Mouse (Mus musculus) right cerebral cortex, postnatal 4 days (tissue): ENCODE measurements around the gene Ak8.

Source experiments
- DNase-seq: peaks from one replicate; pipeline ENCODE4 v3.0.0-alpha.2; 2022

Gene Ak8

DNA sequence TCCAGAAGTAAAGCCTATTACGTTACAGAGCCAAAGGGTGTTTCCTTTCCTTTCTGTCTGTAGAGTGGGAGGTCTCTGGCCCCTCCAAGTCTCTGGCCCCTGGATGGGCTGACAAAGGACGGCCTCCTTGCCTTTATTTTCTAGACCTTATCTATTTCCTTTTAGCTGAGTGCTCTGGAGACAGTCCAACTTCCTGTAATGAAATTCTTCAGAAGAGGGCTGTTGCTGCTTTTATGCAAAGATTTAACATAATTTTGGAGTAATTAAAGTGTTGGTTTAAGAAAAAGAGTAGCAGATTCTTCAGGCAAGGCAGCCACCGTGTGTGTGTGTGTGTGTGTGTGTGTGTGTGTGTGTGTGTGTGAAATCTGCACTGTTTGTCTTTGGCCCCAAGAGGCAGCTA lies 98.4 kb downstream of the Ak8 start:
- DNase-seq, result peak; percentile 34

- DNase-seq, result no peak
Observed at GRCm38 (mm10) chr2:28799575-28799974, 99.6 kb downstream of the Ak8 start.

DNA sequence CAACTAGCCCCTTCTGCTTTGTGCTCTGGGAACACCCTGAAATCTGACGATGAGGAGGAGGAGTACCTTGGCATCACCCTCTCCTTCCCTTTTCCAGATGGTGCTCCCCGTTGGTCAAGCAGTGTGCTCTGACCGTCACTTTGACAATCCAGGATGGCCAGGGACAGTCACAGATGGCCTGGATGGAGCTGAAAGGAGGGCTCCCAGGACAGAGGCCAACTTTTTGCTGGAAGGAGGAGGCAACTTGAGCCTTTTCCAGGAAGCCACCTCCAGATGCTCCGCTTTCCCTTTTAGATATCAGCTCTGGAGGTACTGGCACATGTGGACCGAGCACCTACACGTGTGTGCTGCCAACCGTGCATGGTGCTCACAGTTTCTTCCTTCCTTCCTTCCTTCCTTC lies 103.4 kb downstream of the Ak8 start:
- DNase-seq, result no peak

GRCm38 (mm10) chr2:28808841-28809240 lies 108.9 kb downstream of the Ak8 start:
- no peak for DNase-seq

GRCm38 (mm10) chr2:28810260-28811013 lies 110.5 kb downstream of the Ak8 start:
- no peak for DNase-seq

DNA sequence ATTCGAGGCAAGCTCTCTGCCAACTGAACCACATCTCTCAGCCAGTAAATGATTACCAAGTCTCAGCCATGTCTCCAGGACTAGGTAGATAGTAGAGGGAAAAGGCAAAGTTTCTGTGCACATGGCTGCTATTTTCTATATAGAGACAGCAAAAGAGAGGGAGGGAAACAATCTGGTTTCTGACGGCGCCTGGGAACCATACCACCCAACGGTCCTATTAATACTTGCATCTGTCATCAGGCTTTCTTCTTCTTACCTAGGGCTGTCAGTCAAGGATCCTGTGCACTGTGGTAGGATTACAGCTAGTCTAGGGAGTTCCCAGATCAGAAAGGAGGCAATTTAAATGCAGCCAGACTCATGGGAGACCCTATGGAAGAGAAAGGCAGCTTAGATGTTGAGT lies 118.9 kb downstream of the Ak8 start:
- peak; percentile 40 for DNase-seq

- no peak for DNase-seq
Observed at GRCm38 (mm10) chr2:28829265-28829664, 129.3 kb downstream of the Ak8 start.

- DNase-seq, result no peak
Observed at GRCm38 (mm10) chr2:28836181-28836940, 136.4 kb downstream of the Ak8 start.

DNA sequence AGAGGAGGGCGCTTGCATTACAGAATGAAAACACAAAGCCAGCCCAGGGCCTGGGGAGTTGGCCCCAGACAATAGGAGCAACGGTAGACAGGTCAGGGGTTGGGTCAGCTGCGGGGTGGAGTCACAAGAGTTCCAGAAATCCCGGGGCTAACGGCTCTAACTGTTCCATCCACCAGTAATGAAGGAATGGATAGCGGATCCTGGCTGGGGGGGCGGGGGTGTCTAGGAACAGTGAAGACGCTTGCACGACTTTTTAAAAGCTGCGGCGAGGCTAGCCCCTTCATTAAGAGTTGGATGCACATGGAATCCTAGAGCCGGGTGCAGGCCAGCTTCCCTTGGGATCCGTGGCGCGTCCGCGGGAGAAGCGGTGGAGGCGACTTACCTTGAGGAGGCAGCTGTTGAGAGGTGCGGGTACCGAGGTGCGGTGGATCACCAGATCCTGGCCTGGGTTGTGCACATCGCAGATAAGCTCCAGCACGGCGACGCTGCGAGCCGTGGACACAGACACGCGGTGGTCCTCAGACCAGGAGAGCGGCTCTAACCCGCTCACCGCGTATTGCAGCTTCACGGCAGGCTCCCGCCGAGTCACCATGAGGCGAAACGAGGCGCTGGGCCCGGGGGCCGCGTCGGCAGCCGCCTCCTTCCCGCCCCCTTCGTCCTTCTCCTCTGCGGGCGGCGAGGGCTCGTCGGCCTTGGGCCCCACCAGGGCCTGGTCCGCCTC lies 139.7 kb downstream of the Ak8 start:
- no peak for DNase-seq

GRCm38 (mm10) chr2:28840222-28840951 lies 140.4 kb downstream of the Ak8 start, which contains the start of the genes Gtf3c4 and Ddx31:
Gene Gtf3c4 (minus strand): TSS chr2:28840360.
Gene Ddx31 (plus strand): TSS chr2:28840406.
- peak; percentile 96 for DNase-seq

- DNase-seq, result no peak
Observed at GRCm38 (mm10) chr2:28842042-28842441, 142.1 kb downstream of the Ak8 start.

GRCm38 (mm10) chr2:28848879-28849278 lies 148.9 kb downstream of the Ak8 start:
- no peak for DNase-seq

- DNase-seq, result no peak
Observed at GRCm38 (mm10) chr2:28852594-28852993, 152.6 kb downstream of the Ak8 start.

GRCm38 (mm10) chr2:28855773-28856172 lies 155.8 kb downstream of the Ak8 start:
- no peak for DNase-seq

GRCm38 (mm10) chr2:28859303-28859702 lies 159.3 kb downstream of the Ak8 start:
- DNase-seq, result no peak

DNA sequence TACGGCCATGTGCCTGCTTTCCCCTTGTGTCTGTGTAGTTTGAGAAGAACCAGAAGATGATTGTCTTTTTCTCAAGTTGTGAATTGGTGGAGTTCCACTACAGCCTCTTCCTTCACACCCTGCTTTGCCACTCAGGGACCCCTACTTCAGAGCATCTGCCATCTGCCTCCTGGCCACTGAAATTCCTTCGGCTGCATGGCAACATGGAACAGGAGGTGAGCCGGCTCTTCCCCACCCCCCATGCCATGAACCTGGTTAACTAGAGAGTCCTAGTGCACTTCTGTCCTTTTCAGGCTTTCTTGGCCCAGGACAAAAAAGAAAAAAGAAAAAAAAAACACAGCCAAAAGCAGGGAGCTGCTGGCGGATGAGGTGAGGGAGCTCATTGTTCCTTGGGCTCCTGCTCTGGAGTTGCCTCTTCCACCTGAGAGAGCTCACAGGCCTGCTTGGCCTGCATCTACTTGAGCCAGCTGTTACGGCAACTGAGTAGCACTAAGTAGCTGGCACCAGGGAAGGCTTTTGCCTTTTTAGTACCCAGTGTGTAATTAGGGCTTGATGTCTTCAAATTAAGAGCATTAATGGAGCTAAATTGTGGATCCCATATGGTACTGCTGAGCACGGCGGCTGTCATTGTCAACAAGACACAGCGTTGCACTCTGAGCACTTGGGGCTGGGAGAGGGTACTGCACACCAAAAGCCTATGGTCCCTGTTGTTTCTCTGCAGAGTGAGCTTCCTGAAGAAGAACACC lies 160.9 kb downstream of the Ak8 start:
- no peak for DNase-seq
